Mouse (Mus musculus) midbrain, embryonic 15.5 days (tissue): Measurements from ENCODE around the gene Fam151a. TPM values are rescaled to one million over a fixed set of nuclear protein-coding genes. Genes with fewer than 3 reads are reported as not detected.
"Not testable (repeated sequence)": the region's sequence is repeated elsewhere in the genome, so short reads cannot be mapped to it uniquely, and the experiment has no call there.

Source experiments
- ATAC-seq: fragments of 200-750 bp; cut with Nextera tagmentation; replicated peaks from 2 replicates; pipeline ENCODE4 v1.8.0; 2017; ENCODE audit warnings: moderate TSS enrichment
- H3K27ac ChIP-seq: fragments of 300-500 bp; sonication (generic); 2 replicates; pipeline ENCODE4 v1.5.1; 2015; ENCODE audit warnings: mild to moderate bottlenecking, inconsistent platforms
- H3K27me3 ChIP-seq: fragments of 300-500 bp; sonication (generic); replicated peaks from 2 replicates; pipeline ENCODE4 v1.6.1; 2015; ENCODE audit warnings: inconsistent platforms
- H3K36me3 ChIP-seq: fragments of 300-500 bp; sonication (generic); replicated peaks from 2 replicates; pipeline ENCODE4 v1.6.1; 2015; ENCODE audit warnings: inconsistent platforms
- H3K4me1 ChIP-seq: fragments of 300-500 bp; sonication (generic); 2 replicates; pipeline ENCODE4 v1.6.1; 2015; ENCODE audit warnings: inconsistent platforms
- H3K4me2 ChIP-seq: fragments of 300-500 bp; sonication (generic); 2 replicates; pipeline ENCODE4 v1.6.1; 2015; ENCODE audit warnings: inconsistent platforms, mild to moderate bottlenecking, moderate library complexity
- H3K4me3 ChIP-seq: fragments of 300-500 bp; sonication (generic); 2 replicates; pipeline ENCODE4 v1.5.1; 2015; ENCODE audit warnings: mild to moderate bottlenecking, inconsistent platforms
- H3K9ac ChIP-seq: fragments of 300-500 bp; sonication (generic); 2 replicates; pipeline ENCODE4 v1.6.1; 2015; ENCODE audit warnings: mild to moderate bottlenecking, inconsistent platforms
- H3K9me3 ChIP-seq: fragments of 300-500 bp; sonication (generic); 2 replicates; pipeline ENCODE4 v1.6.1; 2016; ENCODE audit warnings: inconsistent platforms
- whole genome bisulfite sequencing: fragments of 180-500 bp; shearing (Covaris S2); methylation state at CpG from one replicate; pipeline ENCODE4 v1.1.7; 2015; ENCODE audit warnings: mixed read lengths; 5-methylcytosine and 5-hydroxymethylcytosine counted together
- polyA plus RNA-seq: library from polyadenylated mRNA; unstranded; fragments of >200 nt; fragmentation: Nextera tagmentation; extraction: Ambion mirVana; gene quantifications from 2 replicates; pipeline ENCODE4 v1.2.1, GENCODE M21; 2015

Gene Fam151a
- polyA plus RNA-seq, 1 experiment from 2014 or later, result not detected

GRCm38 (mm10) chr4:106780045-106780444 lies 46.4 kb downstream of the Fam151a start:
- H3K4me1 ChIP-seq, result peaks cover 28% of the 10 kb centered on the region
- H3K27ac ChIP-seq, result no peak overlapping the region
- no peaks in the 10 kb centered on the region for H3K36me3 ChIP-seq
- no peak overlapping the region for H3K4me3 ChIP-seq
- ATAC-seq, result no peak
- H3K9ac ChIP-seq, result no peak overlapping the region
- no peaks in the 10 kb centered on the region for H3K9me3 ChIP-seq
- H3K27me3 ChIP-seq, result no peaks in the 10 kb centered on the region
- 0% methylated on average over 3 of the region's 3 CpGs for WGBS
- H3K4me2 ChIP-seq, result no peak overlapping the region

- H3K27me3 ChIP-seq, result no peaks in the 10 kb centered on the region
- ATAC-seq, result no peak
- H3K9ac ChIP-seq, result no peak overlapping the region
- H3K9me3 ChIP-seq, result no peaks in the 10 kb centered on the region
- peaks cover 37% of the 10 kb centered on the region for H3K4me1 ChIP-seq
- H3K36me3 ChIP-seq, result no peaks in the 10 kb centered on the region
- H3K4me3 ChIP-seq, result no peak overlapping the region
- no peak overlapping the region for H3K4me2 ChIP-seq
- 73% methylated on average over 10 of the region's 10 CpGs for WGBS
- no peak overlapping the region for H3K27ac ChIP-seq
These were observed 49.4 kb downstream of the Fam151a start for GRCm38 (mm10) chr4:106783137-106783536.

- no peaks in the 10 kb centered on the region for H3K36me3 ChIP-seq
- no peak overlapping the region for H3K27ac ChIP-seq
- peaks cover 28% of the 10 kb centered on the region for H3K4me1 ChIP-seq
- no peaks in the 10 kb centered on the region for H3K27me3 ChIP-seq
- H3K9ac ChIP-seq, result no peak overlapping the region
- H3K9me3 ChIP-seq, result no peaks in the 10 kb centered on the region
- 94% methylated on average over 7 of the region's 7 CpGs for WGBS
- ATAC-seq, result no peak
- no peak overlapping the region for H3K4me2 ChIP-seq
- H3K4me3 ChIP-seq, result no peak overlapping the region
These were observed 51.1 kb downstream of the Fam151a start for GRCm38 (mm10) chr4:106784806-106785205.

GRCm38 (mm10) chr4:106785345-106785744 lies 51.7 kb downstream of the Fam151a start:
- no peak overlapping the region for H3K4me2 ChIP-seq
- H3K4me3 ChIP-seq, result no peak overlapping the region
- H3K4me1 ChIP-seq, result peaks cover 28% of the 10 kb centered on the region
- 55% methylated on average over 7 of the region's 7 CpGs for WGBS
- H3K9ac ChIP-seq, result no peak overlapping the region
- H3K27ac ChIP-seq, result peak overlapping the region; percentile 90
- H3K36me3 ChIP-seq, result no peaks in the 10 kb centered on the region
- ATAC-seq, result peak; percentile 55
- no peaks in the 10 kb centered on the region for H3K27me3 ChIP-seq
- no peaks in the 10 kb centered on the region for H3K9me3 ChIP-seq

- peak overlapping the region; percentile 90 for H3K27ac ChIP-seq
- H3K27me3 ChIP-seq, result no peaks in the 10 kb centered on the region
- H3K4me3 ChIP-seq, result no peak overlapping the region
- peak; percentile 95 for ATAC-seq
- no peak overlapping the region for H3K4me2 ChIP-seq
- WGBS, result 1% methylated on average over 5 of the region's 5 CpGs
- no peaks in the 10 kb centered on the region for H3K9me3 ChIP-seq
- H3K4me1 ChIP-seq, result peaks cover 28% of the 10 kb centered on the region
- H3K9ac ChIP-seq, result no peak overlapping the region
- H3K36me3 ChIP-seq, result no peaks in the 10 kb centered on the region
These were observed 52.3 kb downstream of the Fam151a start for GRCm38 (mm10) chr4:106785753-106786540.

- Histone ChIP-seq H3K4me3 (no peak overlapping the region), H3K36me3 (no peaks in the 10 kb centered on the region), H3K9me3 (no peaks in the 10 kb centered on the region), H3K9ac (no peak overlapping the region), H3K4me2 (no peak overlapping the region), H3K4me1 (peaks cover 28% of the 10 kb centered on the region), H3K27me3 (no peaks in the 10 kb centered on the region), H3K27ac (no peak overlapping the region)
- ATAC-seq, result no peak
- WGBS, result 66% methylated on average over 7 of the region's 7 CpGs
These were observed 54.1 kb downstream of the Fam151a start for GRCm38 (mm10) chr4:106787830-106788229.

- no peak overlapping the region for H3K4me2 ChIP-seq
- no peaks in the 10 kb centered on the region for H3K9me3 ChIP-seq
- no peak overlapping the region for H3K9ac ChIP-seq
- no peaks in the 10 kb centered on the region for H3K27me3 ChIP-seq
- peaks cover 28% of the 10 kb centered on the region for H3K4me1 ChIP-seq
- no peaks in the 10 kb centered on the region for H3K36me3 ChIP-seq
- 84% methylated on average over 11 of the region's 11 CpGs for WGBS
- no peak for ATAC-seq
- H3K4me3 ChIP-seq, result no peak overlapping the region
- H3K27ac ChIP-seq, result no peak overlapping the region
These were observed 54.9 kb downstream of the Fam151a start for GRCm38 (mm10) chr4:106788627-106789026.

GRCm38 (mm10) chr4:106789705-106790104 lies 56.0 kb downstream of the Fam151a start:
- Histone ChIP-seq H3K4me2 (no peak overlapping the region), H3K4me1 (peaks cover 28% of the 10 kb centered on the region), H3K9ac (no peak overlapping the region), H3K4me3 (no peak overlapping the region), H3K27ac (no peak overlapping the region), H3K9me3 (no peaks in the 10 kb centered on the region), H3K27me3 (no peaks in the 10 kb centered on the region), H3K36me3 (no peaks in the 10 kb centered on the region)
- ATAC-seq, result no peak
- WGBS, result 66% methylated on average over 9 of the region's 9 CpGs

- not testable (repeated sequence) for H3K36me3 ChIP-seq, H3K4me3 ChIP-seq, H3K9ac ChIP-seq, H3K27me3 ChIP-seq, H3K9me3 ChIP-seq, ATAC-seq, H3K27ac ChIP-seq, H3K4me2 ChIP-seq
- WGBS, result 87% methylated on average over 5 of the region's 5 CpGs
- peaks cover 27% of the 10 kb centered on the region for H3K4me1 ChIP-seq
These were observed 56.5 kb downstream of the Fam151a start for GRCm38 (mm10) chr4:106790218-106790617.

GRCm38 (mm10) chr4:106790938-106791337 lies 57.2 kb downstream of the Fam151a start:
- Histone ChIP-seq H3K4me2 (no peak overlapping the region), H3K4me3 (no peak overlapping the region), H3K27ac (no peak overlapping the region), H3K9ac (no peak overlapping the region), H3K9me3 (no peaks in the 10 kb centered on the region), H3K4me1 (peaks cover 20% of the 10 kb centered on the region), H3K36me3 (no peaks in the 10 kb centered on the region), H3K27me3 (no peaks in the 10 kb centered on the region)
- no peak for ATAC-seq
- WGBS, result 92% methylated on average over 1 of the region's 1 CpGs

- no peak overlapping the region for H3K4me3 ChIP-seq
- peaks cover 8% of the 10 kb centered on the region for H3K4me1 ChIP-seq
- H3K9ac ChIP-seq, result no peak overlapping the region
- H3K27me3 ChIP-seq, result no peaks in the 10 kb centered on the region
- ATAC-seq, result no peak
- H3K9me3 ChIP-seq, result no peaks in the 10 kb centered on the region
- no peak overlapping the region for H3K27ac ChIP-seq
- H3K4me2 ChIP-seq, result no peak overlapping the region
- H3K36me3 ChIP-seq, result no peaks in the 10 kb centered on the region
These were observed 58.6 kb downstream of the Fam151a start for GRCm38 (mm10) chr4:106792276-106792675.

GRCm38 (mm10) chr4:106793826-106794225 lies 60.1 kb downstream of the Fam151a start:
- H3K4me1 ChIP-seq, ATAC-seq, H3K27me3 ChIP-seq, H3K9me3 ChIP-seq, H3K36me3 ChIP-seq, H3K4me2 ChIP-seq, H3K4me3 ChIP-seq, H3K9ac ChIP-seq, H3K27ac ChIP-seq: not testable (repeated sequence)
- WGBS, result 95% methylated on average over 9 of the region's 9 CpGs

- H3K9ac ChIP-seq, result no peak overlapping the region
- H3K27ac ChIP-seq, result no peak overlapping the region
- H3K4me1 ChIP-seq, result no peaks in the 10 kb centered on the region; the same call in 1 of the 2 replicates
- H3K9me3 ChIP-seq, result no peaks in the 10 kb centered on the region
- no peak overlapping the region for H3K4me2 ChIP-seq
- H3K27me3 ChIP-seq, result no peaks in the 10 kb centered on the region
- no peak overlapping the region for H3K4me3 ChIP-seq
- 91% methylated on average over 7 of the region's 7 CpGs for WGBS
- no peaks in the 10 kb centered on the region for H3K36me3 ChIP-seq
- no peak for ATAC-seq
These were observed 60.6 kb downstream of the Fam151a start for GRCm38 (mm10) chr4:106794247-106794646.
